Mouse (Mus musculus): ENCODE data around the gene 0610030E20Rik.
A peak's percentile ranks its signal among the peaks of the same experiment; 100 is the strongest.

The 0610030E20Rik gene

DNA sequence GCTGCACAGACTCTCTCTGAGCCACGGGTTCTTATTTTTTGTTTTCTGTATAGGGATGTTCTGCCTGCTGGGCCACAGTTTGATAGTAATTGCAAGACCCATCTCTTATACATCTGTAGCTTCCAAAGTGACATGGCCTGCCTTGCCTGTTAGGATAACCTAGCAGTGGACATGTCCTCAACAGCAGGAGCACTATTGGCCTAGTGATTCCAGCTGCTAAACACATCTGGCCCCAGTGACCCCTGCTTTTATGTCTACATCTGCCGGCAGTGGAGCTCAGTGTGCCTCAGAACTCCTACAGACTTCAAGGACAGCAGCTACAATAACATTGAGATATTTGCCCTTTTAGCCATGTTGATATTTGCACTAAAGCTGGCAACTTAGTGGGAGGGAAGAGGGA, 52.9 kb downstream of the 0610030E20Rik start:
- no peak for DNase-seq

DNA sequence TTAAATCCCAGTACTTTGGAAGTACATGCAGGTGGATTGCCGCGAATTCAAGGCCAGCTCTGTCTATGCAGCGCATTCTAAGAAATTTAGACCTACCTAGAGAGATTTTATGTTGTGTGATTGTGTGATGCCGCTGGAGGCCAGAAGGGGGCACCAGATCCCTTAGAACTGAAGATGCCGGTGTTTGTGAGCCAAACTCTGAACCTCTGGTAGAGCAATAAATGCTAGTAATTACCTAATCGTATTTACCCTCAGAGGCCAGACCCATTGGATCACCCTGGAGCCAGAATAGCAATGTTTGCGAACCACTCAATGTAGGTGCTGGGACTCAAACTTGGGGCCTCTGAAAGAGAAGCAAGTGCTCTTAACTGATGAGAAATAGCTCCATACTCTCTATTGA, 54.8 kb downstream of the 0610030E20Rik start:
- peak; percentile 76 to 84 for DNase-seq

Data from cerebellum, postnatal 25 days (tissue).